Mouse (Mus musculus) frontal cortex, postnatal 25 days (tissue): Measurements from ENCODE around the gene Sipa1l1.
A peak's percentile ranks its signal among the peaks of the same experiment; 100 is the strongest.

Source experiments
- DNase-seq, 2 experiments: peaks; one replicate each; pipeline ENCODE4 v3.0.0; 2022; ENCODE audit warnings: low spot score in 2 of 2

Sipa1l1 gene

DNA sequence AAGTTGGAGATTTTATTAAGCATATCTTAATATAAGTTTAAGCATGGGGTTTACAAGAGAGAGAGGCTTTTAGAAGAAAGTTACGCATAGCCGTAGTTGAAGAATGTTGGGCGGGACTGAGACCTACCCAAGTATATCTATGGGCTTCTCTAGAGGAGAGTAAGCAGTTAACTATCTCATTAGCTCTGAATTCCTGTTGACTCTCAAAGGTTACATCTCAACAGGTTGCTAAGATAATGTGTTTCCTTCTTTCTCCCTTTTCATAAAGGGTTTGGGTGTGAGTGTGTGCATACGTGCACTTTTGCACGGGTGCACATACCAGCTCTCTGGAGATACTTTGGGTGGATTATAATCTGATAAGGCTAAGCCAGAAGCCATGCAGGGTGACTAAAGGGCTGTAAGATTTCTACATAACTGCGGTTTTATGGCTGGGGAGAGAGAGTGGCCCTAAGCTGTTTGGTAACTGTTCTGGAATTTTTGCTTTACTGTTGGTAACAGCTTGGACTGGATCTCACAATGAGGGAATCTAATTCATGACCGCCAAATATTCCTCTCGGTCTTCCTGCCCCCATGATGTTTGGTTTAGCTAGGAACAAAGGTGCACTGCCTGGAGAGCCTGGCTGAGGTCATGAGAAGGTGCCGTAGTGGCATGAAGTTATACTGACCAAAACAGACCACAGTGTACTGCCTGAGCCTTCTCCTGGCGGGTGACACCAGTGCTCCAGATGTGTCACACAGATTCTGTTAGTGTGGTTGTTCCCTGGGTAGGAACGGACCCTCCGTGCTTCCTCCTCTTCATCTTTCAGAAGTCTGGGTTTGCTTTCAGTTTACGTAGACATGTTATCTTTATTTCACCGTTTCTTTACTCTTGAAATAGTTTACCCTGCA lies 78.5 kb downstream of the Sipa1l1 start:
- no peak for DNase-seq

DNA sequence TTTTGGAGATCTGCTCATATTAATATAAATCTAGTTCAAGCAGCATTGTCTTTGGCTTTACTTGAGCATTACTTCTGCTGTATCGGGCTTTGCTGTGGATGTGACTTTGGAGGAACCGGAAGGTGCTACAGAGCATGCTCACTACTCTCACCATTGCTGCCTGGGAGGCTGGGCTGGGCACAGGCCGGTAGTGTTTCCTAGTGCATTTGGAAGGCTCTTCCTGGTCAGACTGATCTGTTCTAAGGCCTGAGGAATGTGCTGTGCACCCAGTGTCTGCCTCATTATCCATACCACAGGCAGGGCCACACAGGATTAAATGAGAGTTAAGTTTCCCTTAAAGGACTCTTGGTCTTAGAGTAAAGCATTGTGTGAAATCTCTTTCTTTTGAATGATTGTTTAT lies 79.4 kb downstream of the Sipa1l1 start:
- no peak for DNase-seq

- no peak for DNase-seq
Observed at GRCm38 (mm10) chr12:82251328-82251727, 82.2 kb downstream of the Sipa1l1 start.

DNA sequence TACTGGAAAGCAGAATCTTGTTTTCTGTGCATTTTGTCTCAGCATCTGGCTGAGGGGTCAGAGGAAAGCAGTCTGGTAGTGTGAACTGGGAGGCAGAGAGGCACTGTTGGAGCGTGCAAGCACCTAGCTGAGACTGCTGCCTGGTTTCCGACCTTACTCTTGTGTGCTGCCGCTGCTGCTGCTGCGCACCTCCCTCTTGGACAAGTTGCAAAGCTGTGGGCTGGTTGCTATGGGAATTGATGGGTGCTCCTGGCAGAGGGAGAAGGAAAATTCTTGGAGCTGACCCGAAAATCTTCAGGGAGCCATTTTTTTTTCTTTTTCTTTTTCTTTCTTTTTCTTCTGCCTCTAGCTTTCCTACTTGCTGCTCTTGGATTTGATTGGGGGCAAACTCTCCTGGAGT lies 85.0 kb downstream of the Sipa1l1 start:
- DNase-seq, result no peak

GRCm38 (mm10) chr12:82256012-82256411 lies 86.9 kb downstream of the Sipa1l1 start:
- no peak for DNase-seq

GRCm38 (mm10) chr12:82256921-82257500 lies 87.9 kb downstream of the Sipa1l1 start:
- DNase-seq, result no peak

DNA sequence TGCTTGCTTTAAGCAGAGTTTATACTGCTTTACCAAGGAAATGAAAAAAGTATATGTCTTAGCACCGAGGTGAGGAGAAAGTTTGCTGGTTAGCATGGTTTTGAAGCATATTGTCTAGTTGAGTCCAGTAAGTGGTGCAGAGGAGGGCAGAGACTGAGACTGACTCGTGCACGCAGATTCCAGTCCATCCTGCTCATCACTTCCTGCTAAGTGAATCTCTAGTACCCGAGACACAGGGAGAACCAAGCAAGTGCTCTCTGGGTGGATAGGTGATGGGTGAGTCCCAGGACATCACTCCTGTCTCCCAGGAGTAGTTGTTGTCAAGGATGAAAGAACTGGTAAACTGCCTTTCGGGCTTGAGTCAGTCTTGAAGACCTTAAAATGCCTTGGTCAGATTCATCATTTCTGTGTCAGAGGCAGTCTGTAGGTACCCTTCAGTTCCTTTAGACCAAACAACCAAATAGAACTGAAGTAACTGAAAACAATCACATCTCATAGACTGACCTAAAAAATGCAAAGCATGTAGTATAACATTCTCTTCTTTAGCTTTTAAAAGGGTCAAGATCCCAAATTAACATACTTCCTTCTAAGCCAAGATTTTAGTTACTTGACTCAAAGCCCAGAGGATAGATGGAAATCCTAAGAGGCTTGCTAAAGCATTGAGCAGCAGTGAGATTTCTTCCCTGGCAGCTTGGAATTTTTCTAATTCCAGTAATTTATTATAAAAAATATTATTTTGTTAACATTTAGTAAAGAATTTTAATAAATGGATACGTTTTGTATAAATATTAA lies 89.1 kb downstream of the Sipa1l1 start:
- no peak for DNase-seq

GRCm38 (mm10) chr12:82263443-82263842 lies 94.3 kb downstream of the Sipa1l1 start:
- no peak for DNase-seq

DNA sequence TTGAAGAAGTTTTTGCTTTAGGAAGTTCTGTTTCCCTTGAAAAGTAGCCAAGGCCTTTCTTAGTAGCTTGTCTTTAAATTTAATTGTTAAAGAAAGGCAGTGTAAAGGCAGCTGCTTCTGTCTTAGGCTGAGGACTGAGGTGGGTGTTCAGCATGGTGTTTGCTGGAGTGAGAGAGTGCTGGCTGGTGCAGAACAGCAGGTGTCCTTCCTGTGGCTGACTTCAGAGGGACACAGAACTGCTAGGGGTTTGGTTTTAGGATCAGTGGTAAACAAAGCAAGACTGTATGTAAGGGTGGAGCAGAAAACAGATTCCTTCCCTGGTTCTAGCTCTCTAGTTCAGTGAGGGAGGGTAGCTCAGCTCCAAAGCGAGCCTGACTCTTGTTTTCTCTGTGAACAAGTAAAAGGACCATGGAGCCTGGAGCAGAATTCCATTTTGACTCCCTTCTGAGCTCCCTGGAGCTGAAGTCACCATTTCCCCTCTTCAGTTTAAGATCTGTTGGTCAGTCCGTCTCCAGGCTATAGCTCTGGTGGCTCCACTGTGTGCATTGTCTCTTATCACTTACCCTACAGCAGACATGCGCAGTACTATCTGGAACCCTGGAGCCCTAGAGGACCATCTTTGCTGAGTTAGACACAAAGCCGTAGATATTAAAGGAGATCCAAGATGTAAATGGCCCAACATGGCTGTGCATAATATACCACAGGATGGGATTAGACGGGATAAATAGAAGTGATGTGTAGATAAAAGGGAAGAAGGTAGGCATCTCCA lies 95.1 kb downstream of the Sipa1l1 start:
- DNase-seq, result no peak

DNA sequence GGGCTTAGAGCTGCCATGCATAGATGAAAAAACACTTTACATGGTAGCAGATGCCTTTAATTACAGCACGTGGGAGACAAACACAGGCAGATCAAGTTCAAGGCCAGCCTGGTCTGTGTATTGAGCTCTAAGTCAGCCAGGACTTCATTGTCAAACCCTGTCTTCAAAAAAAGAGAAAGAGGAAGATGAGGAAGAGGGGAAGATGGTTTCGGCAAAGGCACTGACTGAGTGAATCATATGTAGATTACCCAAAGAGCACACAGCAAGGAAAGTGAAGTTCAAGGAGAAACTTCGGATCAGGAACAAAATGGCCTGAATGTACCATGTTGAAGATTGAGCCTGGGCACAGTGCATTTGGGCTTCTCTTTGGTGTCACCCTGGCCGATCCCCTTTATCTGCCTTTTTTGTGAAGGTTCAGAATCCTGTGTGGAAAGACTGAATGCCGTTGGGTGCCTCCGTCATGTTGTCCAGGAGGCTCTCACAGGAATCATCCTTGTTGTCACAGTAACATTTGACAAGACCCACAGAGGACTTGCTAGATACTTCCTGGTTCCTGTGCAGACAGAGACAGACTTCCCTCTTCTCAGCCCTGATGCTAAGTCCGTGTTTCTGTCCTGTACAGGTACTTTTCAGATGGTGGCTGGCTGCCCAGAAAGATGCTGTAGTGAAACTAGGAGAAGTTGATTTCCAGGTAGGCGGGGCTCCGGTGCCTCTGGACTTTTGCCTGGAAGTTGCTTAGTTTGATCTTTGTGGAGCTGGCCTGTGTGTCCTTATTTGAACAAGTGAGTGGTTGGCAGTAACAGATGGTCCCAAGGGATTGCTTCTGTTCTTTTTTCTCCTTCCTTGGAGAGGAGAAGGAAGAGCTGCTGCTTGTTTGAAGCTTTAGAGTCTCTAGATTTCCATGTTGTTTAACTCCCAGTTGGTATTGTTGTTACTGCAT lies 96.5 kb downstream of the Sipa1l1 start:
- DNase-seq, result peak in 1 of 2 experiments; percentile 21

GRCm38 (mm10) chr12:82271447-82271846 lies 102.3 kb downstream of the Sipa1l1 start:
- no peak for DNase-seq

DNA sequence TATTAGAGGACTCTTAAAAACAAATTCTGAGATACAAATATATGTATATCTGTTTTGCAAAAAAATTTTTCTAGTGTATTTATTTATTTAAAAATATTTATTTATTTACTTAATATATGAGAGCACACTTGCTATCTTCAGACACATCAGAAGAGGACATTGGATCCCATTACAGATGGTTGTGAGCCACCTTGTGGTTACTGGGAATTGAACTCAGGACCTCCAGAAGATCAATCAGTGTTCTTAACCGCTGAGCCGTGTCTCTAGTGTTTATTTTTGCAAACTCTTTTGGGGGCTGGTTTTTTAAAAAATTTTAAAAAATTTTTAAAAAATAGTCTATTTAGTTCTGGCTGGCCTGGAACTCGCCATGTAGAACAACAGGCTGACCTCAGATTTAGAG lies 104.4 kb downstream of the Sipa1l1 start:
- no peak for DNase-seq

DNA sequence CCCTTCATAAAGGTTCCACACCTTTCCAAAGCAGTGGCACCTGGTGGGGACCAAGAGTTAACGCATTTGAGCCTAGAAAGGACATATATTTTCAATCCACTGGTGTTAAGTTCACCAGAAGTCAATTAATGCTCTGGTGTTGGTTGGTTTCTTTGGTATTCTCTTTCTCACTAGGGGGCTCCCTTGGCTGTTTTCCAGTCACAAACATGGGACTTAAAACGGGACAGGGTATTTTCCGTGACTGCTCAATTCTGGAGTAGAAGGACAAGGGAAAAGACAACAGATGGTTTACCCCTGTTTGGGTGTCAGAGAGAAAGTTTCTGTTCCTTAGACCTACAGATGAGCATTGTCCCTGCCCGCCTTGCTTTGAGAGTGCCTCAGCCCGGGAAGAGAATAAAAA lies 105.5 kb downstream of the Sipa1l1 start:
- DNase-seq, result no peak

- no peak for DNase-seq
Observed at GRCm38 (mm10) chr12:82275767-82276166, 106.6 kb downstream of the Sipa1l1 start.

DNA sequence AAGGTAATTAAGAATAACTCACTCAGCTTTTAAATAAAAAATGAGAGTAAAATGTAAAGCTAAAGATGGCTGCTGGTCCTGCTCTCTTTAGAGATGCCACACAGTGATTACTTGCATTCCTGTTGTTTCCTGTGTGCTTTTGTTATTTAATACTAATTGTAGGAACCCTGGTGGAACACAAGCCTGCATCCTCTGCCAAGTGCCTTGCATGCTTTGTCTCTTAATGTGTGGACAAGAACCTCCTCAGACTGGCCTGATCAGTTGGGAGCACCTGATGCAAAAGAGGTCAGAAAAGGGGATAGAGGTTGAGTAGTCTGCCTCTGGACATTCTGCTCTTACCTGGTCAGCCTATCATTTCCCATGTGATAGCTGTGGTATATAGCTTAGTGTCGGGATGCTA lies 107.5 kb downstream of the Sipa1l1 start:
- DNase-seq, result no peak

DNA sequence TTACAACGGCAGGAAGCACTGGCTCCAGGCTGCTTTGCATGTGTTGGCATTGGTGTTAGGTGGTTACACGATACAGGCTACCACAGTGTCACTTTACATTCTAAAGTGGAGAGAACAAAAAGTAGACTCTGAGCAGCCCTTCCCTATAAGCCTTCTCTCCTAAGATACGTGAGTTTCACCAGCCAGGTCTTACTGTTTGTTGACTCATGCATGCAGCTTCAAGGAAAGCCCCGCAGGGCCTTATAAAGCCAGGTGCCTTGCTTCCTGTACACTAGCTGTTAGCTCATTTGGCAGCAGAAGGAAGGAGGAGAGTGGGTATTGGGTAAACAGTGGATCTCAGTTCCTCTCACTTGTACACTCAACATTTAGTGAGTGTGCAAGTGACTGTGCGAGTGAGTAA lies 115.5 kb downstream of the Sipa1l1 start:
- no peak for DNase-seq

GRCm38 (mm10) chr12:82285018-82285417 lies 115.9 kb downstream of the Sipa1l1 start:
- no peak for DNase-seq

GRCm38 (mm10) chr12:82286068-82286467 lies 116.9 kb downstream of the Sipa1l1 start:
- no peak for DNase-seq

DNA sequence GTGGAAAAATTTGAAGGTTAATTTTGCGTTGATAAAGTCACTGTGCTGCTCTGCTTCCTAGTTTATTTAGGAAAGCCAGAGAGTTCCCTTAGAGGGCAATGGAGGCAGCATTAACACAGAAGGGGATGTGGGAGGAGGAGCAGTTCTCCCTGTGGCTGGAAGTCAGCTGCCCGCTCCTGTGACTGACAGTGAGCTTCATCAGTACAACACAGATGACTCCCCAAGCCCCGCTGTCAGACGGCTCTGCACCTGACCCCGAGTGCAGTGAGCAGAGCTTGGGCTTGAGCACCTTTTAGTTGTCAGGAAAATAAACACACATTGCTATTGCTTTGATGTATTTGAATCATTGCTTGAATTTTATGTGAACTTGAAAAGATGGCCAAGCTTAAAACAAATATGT lies 117.7 kb downstream of the Sipa1l1 start:
- no peak for DNase-seq

- no peak for DNase-seq
Observed at GRCm38 (mm10) chr12:82293545-82294247, 124.6 kb downstream of the Sipa1l1 start.
